Mouse (Mus musculus) left cerebral cortex, postnatal 14 days (tissue): ENCODE results near the gene D430042O09Rik. TPM values are rescaled to one million over a fixed set of nuclear protein-coding genes. Genes with fewer than 3 reads are reported as not detected.

Source experiments
- DNase-seq, 2 experiments: peaks; one replicate each; pipeline ENCODE4 v3.0.0; 2021 to 2022; ENCODE audit warnings: low spot score in 2 of 2, mixed read lengths in 1 of 2
- intact Hi-C: fragments of 180-260 bp; cut with DNase I; formaldehyde crosslinking; loops from one replicate; pipeline ENCODE4 v1.15.1; 2025
- total RNA-seq, 2 experiments: library from RNA; stranded (reverse); gene quantifications; 2 replicates each; pipeline ENCODE4 v1.2.3; 2021

D430042O09Rik gene
- total RNA-seq, 2 experiments from 2014 or later, result 18.5 to 24.4 TPM

GRCm38 (mm10) chr7:125846866-125847527 lies 139.3 kb downstream of the D430042O09Rik start:
- peak; percentile 20 to 38 for DNase-seq

DNA sequence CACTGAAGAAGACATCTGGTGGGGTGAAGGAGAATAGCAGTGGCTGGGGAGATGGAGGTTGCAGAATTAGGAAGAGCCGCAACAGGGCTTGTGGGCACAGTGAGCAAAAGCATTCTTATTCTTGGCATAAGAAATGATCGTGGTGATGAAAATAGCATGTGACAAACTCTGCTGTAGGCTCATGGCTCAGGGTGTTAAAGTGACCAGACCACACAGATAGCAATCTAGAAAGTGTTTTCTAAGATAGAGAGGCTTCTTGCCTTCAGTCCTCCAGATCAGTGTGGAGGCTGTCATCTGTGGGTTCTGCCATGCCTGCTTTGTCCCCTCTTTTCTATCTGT lies 139.8 kb downstream of the D430042O09Rik start:
- intact Hi-C loops, result no loop called here
- DNase-seq, result no peak

More at GRCm38 (mm10) chr7:125846866-125847527, 139.3 kb downstream of the D430042O09Rik start:
- intact Hi-C loops, result no loop called here

DNA sequence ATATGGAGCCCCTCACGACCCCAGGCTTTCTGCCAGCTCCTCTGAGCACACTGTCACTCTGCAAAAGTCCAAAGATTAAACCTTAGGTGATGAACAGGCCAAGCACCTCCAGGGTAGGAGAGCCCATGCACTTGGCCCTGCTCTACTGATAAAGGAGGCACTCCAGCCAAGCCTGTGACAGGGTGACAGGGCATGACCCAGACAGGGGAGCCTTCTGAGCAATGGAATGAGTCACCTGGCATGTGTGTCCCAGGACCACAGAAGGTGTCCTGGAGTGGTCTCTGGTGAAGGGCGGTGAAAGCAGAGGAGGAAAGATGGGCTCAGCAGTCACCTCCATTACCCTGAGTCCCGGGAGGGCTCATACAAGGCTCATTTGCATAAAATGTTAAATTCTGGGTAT lies 151.9 kb downstream of the D430042O09Rik start:
- DNase-seq, result no peak
- intact Hi-C loops, result no loop called here

- intact Hi-C loops, result no loop called here
- no peak for DNase-seq
These were observed 152.7 kb downstream of the D430042O09Rik start for GRCm38 (mm10) chr7:125860421-125860820.

GRCm38 (mm10) chr7:125864026-125864425 lies 156.3 kb downstream of the D430042O09Rik start:
- intact Hi-C loops, result no loop called here
- DNase-seq, result no peak

DNA sequence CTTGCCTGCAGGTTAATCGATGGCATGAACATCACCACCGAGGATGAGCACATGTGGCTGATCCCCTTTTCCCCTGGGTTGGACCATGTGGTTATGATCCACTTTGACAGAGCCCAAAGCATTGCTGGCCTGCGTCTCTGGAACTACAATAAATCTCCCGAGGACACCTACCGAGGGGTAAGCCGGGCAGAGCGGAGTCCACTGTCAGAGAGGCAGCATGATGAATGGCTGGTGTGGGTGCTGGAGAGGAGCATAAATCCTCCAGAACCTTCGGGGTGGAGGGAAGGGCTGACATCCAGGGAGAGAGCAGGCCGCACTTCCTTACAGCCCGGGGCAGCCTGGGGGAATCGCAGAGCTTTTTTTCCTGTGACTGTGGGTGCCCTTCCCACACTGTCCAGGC lies 157.5 kb downstream of the D430042O09Rik start:
- no peak for DNase-seq
- intact Hi-C loops, result no loop called here

DNA sequence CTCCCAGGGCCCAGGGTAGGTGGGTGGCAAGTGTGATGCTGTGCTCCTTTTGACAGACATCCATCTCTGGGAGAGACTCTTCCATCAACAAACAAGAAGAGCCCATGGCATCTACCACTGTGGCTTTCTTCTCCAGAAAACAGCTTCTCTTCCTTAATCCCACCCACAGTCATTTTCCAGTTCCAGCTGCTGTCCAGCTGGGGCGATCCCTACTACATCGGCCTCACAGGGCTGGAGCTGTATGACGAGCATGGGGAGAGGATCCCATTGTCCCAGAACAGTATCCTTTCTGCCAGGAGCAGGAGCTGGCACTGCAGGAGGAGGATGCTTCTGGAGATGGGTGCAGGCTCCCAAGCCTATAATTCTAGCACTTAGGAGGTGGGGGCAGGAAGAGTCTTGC lies 160.9 kb downstream of the D430042O09Rik start:
- DNase-seq, result no peak
- intact Hi-C loops, result no loop called here

- peak in 1 of 2 experiments; percentile 37 for DNase-seq
- intact Hi-C loops, result no loop called here
These were observed 163.9 kb downstream of the D430042O09Rik start for GRCm38 (mm10) chr7:125871404-125872201.

GRCm38 (mm10) chr7:125872202-125872580 lies 164.5 kb downstream of the D430042O09Rik start:
- intact Hi-C loops, result no loop called here
- no peak for DNase-seq

DNA sequence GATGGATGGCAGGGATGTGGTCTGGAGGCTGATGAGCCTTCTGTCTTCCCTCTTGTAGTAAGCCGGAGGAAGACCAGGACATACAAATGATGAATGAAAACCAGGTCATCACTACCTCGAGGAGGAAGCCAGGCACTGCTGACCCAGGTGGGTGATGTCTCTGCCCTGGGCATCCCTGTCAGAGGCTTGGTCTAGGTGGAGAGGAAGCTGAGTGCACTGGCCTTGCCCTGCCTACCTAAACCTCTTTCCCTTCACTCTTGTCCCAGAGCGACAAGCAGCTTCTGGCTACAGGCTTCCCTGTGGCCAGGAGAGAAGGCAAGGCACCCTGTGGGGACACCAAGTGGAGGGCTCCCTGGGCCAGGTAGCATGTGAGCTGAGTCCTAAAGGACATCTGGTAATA lies 165.2 kb downstream of the D430042O09Rik start:
- intact Hi-C loops, result no loop called here
- no peak for DNase-seq

GRCm38 (mm10) chr7:125873971-125874495 lies 166.3 kb downstream of the D430042O09Rik start:
- no peak for DNase-seq
- intact Hi-C loops, result no loop called here

DNA sequence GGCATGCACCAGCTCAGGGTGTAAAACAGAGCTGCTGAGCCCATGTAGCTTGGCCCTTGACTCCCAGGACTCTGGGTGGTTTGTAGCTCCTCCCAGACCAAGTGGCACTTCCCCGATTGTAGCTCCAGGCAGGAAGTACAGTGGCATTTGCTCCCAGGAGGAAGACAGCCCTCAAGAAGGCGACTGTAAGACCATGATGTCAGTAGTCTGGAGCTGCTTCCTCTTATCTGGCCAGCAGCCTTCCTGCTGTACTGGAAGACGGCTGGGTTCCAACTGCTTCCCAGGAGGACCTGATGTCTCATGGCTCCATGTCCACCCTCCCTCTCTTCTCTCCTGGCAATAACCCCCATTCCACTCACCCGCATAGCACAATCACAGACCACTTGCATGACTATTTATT lies 170.4 kb downstream of the D430042O09Rik start:
- no peak for DNase-seq
- intact Hi-C loops, result no loop called here

GRCm38 (mm10) chr7:125883232-125883631 lies 175.5 kb downstream of the D430042O09Rik start:
- intact Hi-C loops, result loop anchor here (10.0 kb wide), 1 partner anchor 202 kb away; the partner anchor contains the start of gene Gsg1l
- no peak for DNase-seq

DNA sequence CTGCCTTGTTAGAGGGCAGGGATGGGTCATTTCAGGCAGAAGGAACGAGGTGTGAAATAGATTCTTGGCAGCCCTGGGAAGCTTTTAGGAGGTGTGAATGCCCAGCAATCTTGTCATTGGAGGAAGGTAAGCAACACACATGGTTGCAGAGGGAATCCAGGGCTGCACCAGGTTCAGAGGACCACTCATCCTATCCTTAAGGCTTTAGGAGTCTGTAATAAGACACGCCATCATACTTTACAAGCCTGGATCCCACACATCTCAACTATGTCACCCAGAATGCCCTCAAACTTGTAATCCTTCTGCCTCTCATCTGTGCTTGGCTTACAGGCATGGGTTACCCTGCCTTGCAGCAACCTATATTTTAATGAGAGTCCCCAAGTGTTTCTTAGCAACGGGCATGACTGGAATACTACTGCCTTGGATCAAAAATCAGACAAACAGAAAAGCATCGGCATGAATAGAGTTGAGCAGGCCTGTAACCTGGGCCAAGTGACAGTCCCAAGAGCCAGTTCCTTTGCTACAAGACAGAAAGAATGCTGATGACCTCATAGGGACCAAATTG lies 178.5 kb downstream of the D430042O09Rik start:
- intact Hi-C loops, result loop anchor here (10.0 kb wide), 1 partner anchor 199 kb away; the partner anchor contains the start of gene Gsg1l
- no peak for DNase-seq

GRCm38 (mm10) chr7:125887124-125887523 lies 179.4 kb downstream of the D430042O09Rik start:
- DNase-seq, result no peak
- intact Hi-C loops, result loop anchor here (10.0 kb wide), 1 partner anchor 198 kb away; the partner anchor contains the start of gene Gsg1l

DNA sequence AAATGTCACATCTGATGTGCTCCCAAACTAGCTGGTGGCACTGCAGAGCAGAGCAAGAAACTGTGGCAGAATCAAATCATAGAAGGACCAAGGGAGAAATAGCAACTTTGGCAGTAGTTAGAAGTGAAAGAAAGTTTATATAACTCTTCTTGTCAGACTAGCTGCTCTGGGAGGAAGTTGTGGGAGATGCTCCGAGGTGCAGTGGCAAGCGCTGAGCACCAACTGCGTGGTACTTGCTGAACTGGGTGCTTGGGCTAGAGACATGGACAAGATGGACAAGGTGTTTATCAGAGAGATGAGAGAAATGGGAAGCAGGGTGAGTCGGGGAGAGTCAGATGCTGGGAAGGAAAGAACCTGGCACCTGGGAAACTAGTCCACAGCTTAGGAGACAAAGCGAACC lies 180.1 kb downstream of the D430042O09Rik start:
- intact Hi-C loops, result loop anchor here (10.0 kb wide), 1 partner anchor 197 kb away; the partner anchor contains the start of gene Gsg1l
- DNase-seq, result no peak

DNA sequence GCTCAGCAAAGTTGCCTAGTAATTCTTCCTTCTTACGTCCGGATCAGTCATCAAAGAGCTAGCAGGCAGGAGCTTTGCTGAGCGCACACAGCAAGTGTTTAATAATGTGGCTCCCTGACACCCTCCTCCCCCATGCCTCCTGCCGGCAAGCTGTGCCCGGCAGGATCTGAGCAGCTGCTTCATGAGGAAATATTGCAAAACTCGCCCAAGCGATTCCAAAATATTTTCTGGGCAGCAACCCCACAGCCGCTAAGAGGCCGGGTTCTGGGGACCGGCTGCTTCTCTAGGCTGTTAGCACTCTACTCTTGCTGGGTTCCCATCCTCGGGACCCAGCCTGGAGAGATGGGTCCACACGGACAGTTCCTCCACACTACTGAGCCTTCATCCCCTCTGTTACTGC lies 180.7 kb downstream of the D430042O09Rik start:
- DNase-seq, result peak; percentile 64 to 67
- intact Hi-C loops, result loop anchor here (10.0 kb wide), 1 partner anchor 196 kb away; the partner anchor contains the start of gene Gsg1l

GRCm38 (mm10) chr7:125893621-125894020 lies 185.9 kb downstream of the D430042O09Rik start:
- intact Hi-C loops, result no loop called here
- no peak for DNase-seq

GRCm38 (mm10) chr7:125897059-125897458 lies 189.4 kb downstream of the D430042O09Rik start:
- no peak for DNase-seq
- intact Hi-C loops, result no loop called here

GRCm38 (mm10) chr7:125899036-125899435 lies 191.3 kb downstream of the D430042O09Rik start:
- intact Hi-C loops, result no loop called here
- DNase-seq, result peak; percentile 68 to 89
